In genomic region chr2:156007888-156008532, GRCm38 (mm10) we compare ENCODE assay signal across 8 mouse cellular contexts. TPM values are rescaled to one million over a fixed set of nuclear protein-coding genes. Genes with fewer than 3 reads are reported as not detected.
A peak's percentile ranks its signal among the peaks of the same experiment; 100 is the strongest.
DNase-seq lines count a peak whose midpoint lies in the region; ATAC-seq and TF ChIP-seq lines count a peak whose summit lies in the region.

Gene 6430550D23Rik (minus strand): TSS chr2:156007977.
Gene Ergic3 (plus strand): TSS chr2:156008045.

- under 1% methylated on average over 45 of the region's 45 CpGs for WGBS in bone marrow, adult 2 months
- under 1% methylated on average over 45 of the region's 45 CpGs for WGBS in embryonic facial prominence, embryonic 15.5 days
- WGBS in limb, embryonic 14.5 days = 1% methylated on average over 39 of the region's 45 CpGs
- 0% methylated on average over 36 of the region's 45 CpGs for whole genome bisulfite sequencing in midbrain, postnatal 0 days

- peak within 1 kb of the TSS; percentile 87 for H3K4me3 ChIP-seq in bone marrow, adult 2 months (replicated peaks; ENCODE audit: control insufficient read depth, low read depth, low read length)
- peak within 1 kb of the TSS; percentile 93 for H3K4me3 ChIP-seq in embryonic facial prominence, embryonic 15.5 days (replicated peaks)
- peak within 1 kb of the TSS; percentile 92 for H3K4me3 ChIP-seq in limb, embryonic 14.5 days (replicated peaks; ENCODE audit: low read length)
- peak within 1 kb of the TSS; percentile 87 for H3K4me3 ChIP-seq in midbrain, postnatal 0 days (ENCODE audit: low read depth, low read length)

- H3K36me3 ChIP-seq in embryonic facial prominence, embryonic 15.5 days = peaks cover 31% of the 10 kb centered on the region
- H3K36me3 ChIP-seq in limb, embryonic 14.5 days (ENCODE audit: control insufficient read depth, insufficient read depth, low read length) = peaks cover 29% of the 10 kb centered on the region
- peaks cover 30% of the 10 kb centered on the region for H3K36me3 ChIP-seq in midbrain, postnatal 0 days (ENCODE audit: insufficient read depth, low read length)

- TF ChIP-seq POLR2A in bone marrow, adult 2 months (IDR thresholded peaks at IDR 0.05; ENCODE audit: borderline replicate concordance, control insufficient read depth, low read depth, low read length) = peak; percentile 49; the same call in 1 of the 2 replicates
- TF ChIP-seq POLR2A in limb, embryonic 14.5 days (IDR thresholded peaks at IDR 0.05; ENCODE audit: borderline replicate concordance, extremely low read depth, insufficient read depth, insufficient read length) = 0 out of 2 replicates have a peak, but pooled peaks have one; percentile 35

- no peaks in the 10 kb centered on the region for H3K9me3 ChIP-seq in embryonic facial prominence, embryonic 15.5 days (replicated peaks)
- no peaks in the 10 kb centered on the region for H3K9me3 ChIP-seq in limb, embryonic 14.5 days (ENCODE audit: control insufficient read depth, low read length)
- no peaks in the 10 kb centered on the region for H3K9me3 ChIP-seq in midbrain, postnatal 0 days (ENCODE audit: low read length)

- peak; percentile 98 for DNase-seq in 416B (ENCODE audit: low read depth)
- DNase-seq in heart, adult 8-10 months (ENCODE audit: low spot score) = peak; percentile 97
- peak; percentile 100 for DNase-seq in kidney, adult 9 months
- peak; percentile 97 for DNase-seq in limb, embryonic 14.5 days (ENCODE audit: low spot score)
- DNase-seq in midbrain, postnatal 0 days (ENCODE audit: low spot score) = peak; percentile 98
- peak; percentile 98 for DNase-seq in spleen, postnatal 14 days (ENCODE audit: low spot score in 2 of 2)

- TF ChIP-seq CTCF in bone marrow, adult 2 months (IDR thresholded peaks at IDR 0.05; ENCODE audit: control insufficient read depth, insufficient read depth, low read length) = no peak
- TF ChIP-seq CTCF in midbrain, postnatal 0 days (IDR thresholded peaks at IDR 0.05) = no peak

- peak; percentile 99 for ATAC-seq in embryonic facial prominence, embryonic 15.5 days (ENCODE audit: insufficient number of reproducible peaks, low FRiP score, low TSS enrichment, low read depth)
- ATAC-seq in limb, embryonic 14.5 days (ENCODE audit: low FRiP score, low read depth) = peak; percentile 98
- ATAC-seq in midbrain, postnatal 0 days (ENCODE audit: low FRiP score) = peak; percentile 99

- H3K4me1 ChIP-seq in bone marrow, adult 2 months (ENCODE audit: control insufficient read depth, insufficient read depth, low read length) = 0 out of 2 replicates have a peak, but pooled peaks cover 2% of the 10 kb centered on the region
- peaks cover 11% of the 10 kb centered on the region for H3K4me1 ChIP-seq in embryonic facial prominence, embryonic 15.5 days
- H3K4me1 ChIP-seq in limb, embryonic 14.5 days (ENCODE audit: control insufficient read depth, insufficient read depth, low read length) = peaks cover 8% of the 10 kb centered on the region
- H3K4me1 ChIP-seq in midbrain, postnatal 0 days (ENCODE audit: insufficient read depth, low read length) = no peaks in the 10 kb centered on the region; the same call in 1 of the 2 replicates

- H3K9ac ChIP-seq in embryonic facial prominence, embryonic 15.5 days = peak within 1 kb of the TSS; percentile 82
- H3K9ac ChIP-seq in limb, embryonic 14.5 days (ENCODE audit: low read depth, low read length, severe bottlenecking) = peak within 1 kb of the TSS; percentile 72
- peak within 1 kb of the TSS; percentile 85 for H3K9ac ChIP-seq in midbrain, postnatal 0 days (replicated peaks; ENCODE audit: low read length, poor library complexity, severe bottlenecking)

- peak within 1 kb of the TSS; percentile 35; the same call in 1 of the 2 replicates for H3K27ac ChIP-seq in bone marrow, adult 2 months (ENCODE audit: control insufficient read depth, insufficient read depth, low read depth, low read length, poor library complexity)
- H3K27ac ChIP-seq in embryonic facial prominence, embryonic 15.5 days (replicated peaks) = peak within 1 kb of the TSS; percentile 78
- H3K27ac ChIP-seq in limb, embryonic 14.5 days (replicated peaks; ENCODE audit: low read depth, low read length) = peak within 1 kb of the TSS; percentile 65
- peak within 1 kb of the TSS; percentile 74 for H3K27ac ChIP-seq in midbrain, postnatal 0 days (ENCODE audit: low read depth, low read length)

- peak within 1 kb of the TSS; percentile 78 for H3K4me2 ChIP-seq in embryonic facial prominence, embryonic 15.5 days (replicated peaks)
- H3K4me2 ChIP-seq in limb, embryonic 14.5 days (replicated peaks; ENCODE audit: low read depth, low read length, severe bottlenecking) = peak within 1 kb of the TSS; percentile 71
- H3K4me2 ChIP-seq in midbrain, postnatal 0 days (ENCODE audit: low read depth, low read length, poor library complexity, severe bottlenecking) = peak within 1 kb of the TSS; percentile 71

- no peaks in the 10 kb centered on the region for H3K27me3 ChIP-seq in embryonic facial prominence, embryonic 15.5 days
- no peaks in the 10 kb centered on the region for H3K27me3 ChIP-seq in limb, embryonic 14.5 days (ENCODE audit: control insufficient read depth, insufficient read depth, low read length)
- H3K27me3 ChIP-seq in midbrain, postnatal 0 days (ENCODE audit: insufficient read depth, low read length) = no peaks in the 10 kb centered on the region

RNA-seq across cellular contexts. Expression of gene 6430550D23Rik, which starts in this region (rescaled TPM):
- polyA plus RNA-seq in bone marrow, adult 2 months (2011; ENCODE audit: insufficient read depth, insufficient read length, low replicate concordance, missing spikeins) = 0.83 and 1.5 TPM in 2 replicates
- 1.8 and 2.2 TPM in 2 replicates for polyA plus RNA-seq in embryonic facial prominence, embryonic 15.5 days (2015; fragmentation: Nextera tagmentation; extraction: Ambion mirVana)
- 1 to 10 TPM in 1 of 4 experiments, under 1 TPM in 3; 0.14 to 2.0 (median 0.53) TPM for total RNA-seq in heart, adult 8-10 months (2022)
- 3.7 and 4.6 TPM in 2 replicates for polyA plus RNA-seq in limb, embryonic 14.5 days (2012; rRNA removed)
- polyA plus RNA-seq in limb, embryonic 14.5 days (2014; fragmentation: Nextera tagmentation; extraction: Ambion mirVana) = 1.9 and 2.6 TPM in 2 replicates
- 0.44 and 1.0 TPM in 2 replicates for total RNA-seq in midbrain, postnatal 0 days (2014; rRNA removed)
- polyA plus RNA-seq in midbrain, postnatal 0 days (2015; fragmentation: Nextera tagmentation; extraction: Ambion mirVana) = 0.27 and 0.75 TPM in 2 replicates

RNA-seq across cellular contexts. Expression of gene Ergic3, which starts in this region (rescaled TPM):
- 66.9 and 70.5 TPM in 2 replicates for polyA plus RNA-seq in bone marrow, adult 2 months (2011; ENCODE audit: insufficient read depth, insufficient read length, low replicate concordance, missing spikeins)
- 250 and 256 TPM in 2 replicates for polyA plus RNA-seq in embryonic facial prominence, embryonic 15.5 days (2015; fragmentation: Nextera tagmentation; extraction: Ambion mirVana)
- total RNA-seq in heart, adult 8-10 months (2022) = 10 to 100 TPM; 58.2 to 67.2 (median 66.3) TPM
- 261 and 271 TPM in 2 replicates for polyA plus RNA-seq in limb, embryonic 14.5 days (2012; rRNA removed)
- polyA plus RNA-seq in limb, embryonic 14.5 days (2014; fragmentation: Nextera tagmentation; extraction: Ambion mirVana) = 264 and 273 TPM in 2 replicates
- total RNA-seq in midbrain, postnatal 0 days (2014; rRNA removed) = 280 and 284 TPM in 2 replicates
- 467 and 547 TPM in 2 replicates for polyA plus RNA-seq in midbrain, postnatal 0 days (2015; fragmentation: Nextera tagmentation; extraction: Ambion mirVana)

Comparison
In these comparisons a context has a peak if more than half of its experiments do, and no peak if none do; other contexts are left out.
1. Peak in every context shown above with its lines: DNase-seq, ATAC-seq, H3K4me3 ChIP-seq and H3K27ac ChIP-seq.